Mouse (Mus musculus) heart, postnatal 25 days (tissue): ENCODE results near the gene Rab11fip5. TPM values are rescaled to one million over a fixed set of nuclear protein-coding genes. Genes with fewer than 3 reads are reported as not detected.

Experiments used
- DNase-seq: peaks from one replicate; pipeline ENCODE4 v3.0.0; 2022; ENCODE audit warnings: low spot score
- intact Hi-C: fragments of 180-260 bp; cut with DNase I; formaldehyde crosslinking; loops from one replicate; pipeline ENCODE4 v1.15.1; 2025
- total RNA-seq, 2 experiments: library from RNA; stranded (reverse); gene quantifications; 2 replicates each; pipeline ENCODE4 v1.2.3; 2021

Rab11fip5 gene
- total RNA-seq, 2 experiments from 2014 or later, result 59.9 to 68.6 TPM

DNA sequence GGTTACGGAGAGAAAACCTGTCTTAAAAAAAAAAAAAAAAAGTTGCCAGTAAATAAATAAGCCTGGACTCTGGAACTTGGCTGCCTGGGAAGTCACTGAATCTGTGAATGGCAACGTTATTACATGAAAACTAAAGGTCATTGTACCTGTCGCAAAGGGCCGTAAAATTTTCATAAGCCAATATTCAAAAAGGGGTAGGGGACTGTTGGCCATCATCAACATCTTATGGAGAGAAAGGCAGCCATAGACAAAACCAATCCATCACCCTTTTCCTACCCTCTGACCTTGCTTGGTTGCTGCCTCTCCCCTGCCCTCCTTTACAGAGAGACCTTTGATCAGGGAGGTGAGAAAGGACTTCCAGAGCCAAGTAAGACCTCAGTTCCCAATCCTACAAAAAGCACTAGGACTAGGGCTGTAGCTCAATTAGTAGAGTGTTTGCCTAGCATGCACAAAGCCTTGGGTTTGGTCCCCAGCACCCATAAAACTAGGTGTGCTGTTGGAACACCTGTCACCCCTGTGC lies 44.7 kb downstream of the Rab11fip5 start:
- DNase-seq, result no peak
- intact Hi-C loops, result no loop called here

DNA sequence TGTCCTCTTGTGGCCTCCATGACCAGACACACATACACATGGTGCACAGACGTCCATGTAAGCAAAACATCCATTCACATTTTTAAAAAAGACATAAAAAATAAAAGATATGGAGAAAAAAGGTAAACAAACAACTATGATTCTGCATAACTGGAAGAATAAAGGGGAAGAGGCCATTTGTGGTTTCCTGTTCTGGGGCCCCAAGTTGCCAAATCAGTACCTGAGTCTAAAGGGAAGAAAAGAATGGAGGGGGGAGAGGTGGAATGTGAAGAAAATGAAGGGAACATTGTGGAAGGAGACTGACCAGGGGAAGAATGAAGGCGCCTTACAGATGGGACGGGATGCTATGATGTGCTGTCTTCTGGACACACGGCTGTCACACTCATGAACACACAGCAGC lies 47.9 kb downstream of the Rab11fip5 start:
- intact Hi-C loops, result no loop called here
- DNase-seq, result no peak

DNA sequence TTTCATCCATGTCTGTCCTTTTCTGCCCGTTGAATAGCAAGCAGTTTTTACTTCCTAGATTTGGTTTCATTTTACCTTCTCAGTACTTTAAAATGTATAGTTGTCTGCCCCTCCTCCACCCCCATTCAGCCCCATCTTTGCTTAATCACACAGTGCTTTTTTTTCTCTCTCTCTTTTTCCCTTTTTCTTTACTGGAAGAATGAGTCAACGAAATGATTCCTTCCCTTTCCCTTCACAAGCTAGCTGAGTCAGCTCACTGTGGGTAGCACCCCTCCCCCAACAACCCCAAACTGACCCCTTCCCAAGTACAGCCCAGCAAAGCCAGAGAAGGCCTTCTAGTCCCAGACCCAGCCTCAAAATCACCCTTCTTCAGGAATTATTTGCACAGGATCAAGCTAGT lies 49.3 kb downstream of the Rab11fip5 start:
- intact Hi-C loops, result no loop called here
- no peak for DNase-seq

DNA sequence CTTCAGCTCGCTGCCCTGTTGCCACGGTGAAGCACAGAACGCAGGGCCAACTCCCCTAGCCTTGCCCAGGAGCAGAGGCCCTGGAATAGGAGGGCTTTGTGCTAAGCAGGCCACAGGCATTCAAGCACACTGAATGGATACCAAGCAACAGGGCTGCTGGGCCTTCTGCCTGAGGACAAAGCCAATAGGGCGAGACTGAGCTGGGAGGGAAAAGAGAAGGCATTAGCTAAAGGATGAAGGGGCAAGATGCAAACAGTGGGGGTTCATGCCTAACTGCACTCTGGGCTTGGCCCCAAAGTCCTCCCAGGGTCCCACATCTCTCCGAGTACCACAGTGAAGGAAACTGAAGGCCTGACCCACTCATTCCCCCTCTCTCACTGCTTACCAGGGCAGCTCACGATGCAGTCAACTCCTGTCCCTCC lies 54.0 kb downstream of the Rab11fip5 start:
- intact Hi-C loops, result no loop called here
- DNase-seq, result no peak

DNA sequence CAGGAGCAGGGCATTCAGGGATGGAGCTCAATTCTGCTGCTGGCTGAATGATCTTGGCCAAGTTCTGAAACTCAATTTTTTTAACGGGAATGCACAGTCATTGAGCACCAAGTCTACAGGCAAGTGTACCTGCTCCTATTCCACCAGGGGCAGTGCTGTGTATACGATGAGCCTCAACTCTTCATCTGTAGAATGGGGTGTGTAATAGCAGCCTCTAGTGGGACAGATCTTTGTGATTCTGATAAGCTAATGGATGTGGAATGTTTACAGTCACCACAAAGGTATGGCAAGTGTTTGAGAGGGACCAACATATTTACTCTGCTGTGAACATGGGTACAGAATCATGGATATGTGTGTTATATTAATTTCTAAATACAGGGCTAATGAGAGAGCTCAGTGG lies 58.2 kb downstream of the Rab11fip5 start:
- intact Hi-C loops, result no loop called here
- no peak for DNase-seq

DNA sequence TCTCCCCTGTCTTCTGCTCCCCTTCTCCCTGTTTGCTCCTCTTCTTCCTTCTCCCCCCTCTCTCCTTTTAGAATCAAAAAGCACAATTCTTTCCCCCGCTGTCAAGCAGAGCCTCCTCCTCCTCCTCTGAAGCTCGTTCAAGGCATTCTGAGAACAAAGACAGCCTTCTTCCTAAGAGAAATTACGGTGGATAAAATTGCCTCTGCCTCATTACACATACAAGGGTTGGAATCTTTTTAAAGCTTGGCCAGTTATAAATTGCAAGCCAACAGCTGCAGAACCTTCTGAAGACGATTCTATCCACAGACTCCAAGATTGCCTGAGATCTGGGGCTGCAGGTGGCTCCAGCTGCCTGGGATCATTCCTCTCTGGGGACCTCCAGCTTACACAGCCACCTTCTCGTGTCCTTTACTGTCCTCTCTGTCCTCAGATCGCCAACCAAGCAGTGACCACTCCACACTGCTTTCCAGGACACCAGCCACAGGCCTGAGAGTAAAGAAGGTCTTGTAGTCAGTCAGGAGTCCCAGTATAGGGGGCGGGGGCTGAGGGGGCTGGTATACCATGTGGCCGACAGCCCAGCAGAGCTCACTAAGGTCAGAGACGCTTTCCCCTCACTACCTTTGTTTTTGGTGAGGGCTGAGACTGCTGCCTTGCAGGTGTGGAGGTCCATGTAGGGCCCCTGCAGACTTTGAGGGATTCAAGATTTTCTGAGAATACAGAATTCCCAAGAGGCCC lies 60.2 kb downstream of the Rab11fip5 start:
- intact Hi-C loops, result no loop called here
- DNase-seq, result no peak

DNA sequence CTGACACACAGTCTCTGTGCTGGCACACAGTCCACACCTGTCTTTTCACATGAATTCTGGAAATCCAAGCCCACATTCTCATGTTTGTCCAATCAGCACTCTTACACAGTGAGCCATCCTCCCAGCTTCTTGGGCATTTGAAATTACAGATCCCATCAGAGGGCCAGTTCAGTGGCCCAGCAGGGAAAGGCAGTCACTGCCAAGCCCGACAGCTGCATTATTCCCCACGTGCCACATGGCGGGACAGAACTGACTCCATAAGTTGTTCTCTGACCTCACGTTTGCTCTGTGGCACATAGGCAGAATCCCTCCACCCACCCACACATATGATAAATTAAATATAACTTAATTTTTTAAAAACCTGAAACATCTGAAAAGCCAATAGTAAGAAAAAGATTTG lies 66.5 kb downstream of the Rab11fip5 start:
- intact Hi-C loops, result no loop called here
- no peak for DNase-seq

DNA sequence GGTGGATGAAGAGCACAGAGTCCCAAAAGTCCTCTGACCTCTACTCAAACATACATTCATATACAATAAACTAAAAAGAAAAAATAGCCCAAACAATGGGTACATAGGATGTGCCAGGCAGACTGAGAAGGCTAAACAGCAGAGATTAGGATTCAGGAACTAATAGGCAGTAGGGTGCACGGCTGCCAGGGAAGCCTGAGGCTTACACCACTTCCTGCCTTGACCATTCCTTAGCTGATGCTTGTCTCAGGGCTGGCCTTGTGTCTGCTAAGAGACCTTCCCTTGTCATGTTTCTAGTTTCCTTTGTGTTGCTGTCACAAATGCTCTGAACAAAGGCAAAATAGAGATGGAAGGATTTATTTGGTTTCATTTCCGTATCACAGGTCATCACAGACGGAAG lies 68.1 kb downstream of the Rab11fip5 start:
- intact Hi-C loops, result no loop called here
- no peak for DNase-seq

DNA sequence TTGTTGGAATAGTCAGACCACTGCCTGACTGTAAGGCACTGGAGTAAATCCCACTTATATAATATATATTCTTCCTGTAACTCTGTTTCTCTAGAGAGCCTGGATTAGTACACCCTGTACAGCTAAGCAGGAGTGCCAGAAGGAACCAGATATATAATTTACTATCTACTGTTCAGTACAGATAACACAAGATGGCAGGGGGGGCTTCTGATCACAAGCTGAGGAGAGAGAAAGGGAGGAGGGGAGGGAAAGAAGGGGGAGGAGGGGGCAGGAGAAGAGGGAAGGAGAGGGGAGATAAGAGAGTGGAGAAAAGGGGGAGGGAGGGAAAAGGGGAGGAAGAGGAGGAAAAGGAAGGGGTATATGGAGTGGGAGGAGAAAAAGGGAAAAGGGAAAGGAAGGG lies 68.6 kb downstream of the Rab11fip5 start:
- no peak for DNase-seq
- intact Hi-C loops, result no loop called here

DNA sequence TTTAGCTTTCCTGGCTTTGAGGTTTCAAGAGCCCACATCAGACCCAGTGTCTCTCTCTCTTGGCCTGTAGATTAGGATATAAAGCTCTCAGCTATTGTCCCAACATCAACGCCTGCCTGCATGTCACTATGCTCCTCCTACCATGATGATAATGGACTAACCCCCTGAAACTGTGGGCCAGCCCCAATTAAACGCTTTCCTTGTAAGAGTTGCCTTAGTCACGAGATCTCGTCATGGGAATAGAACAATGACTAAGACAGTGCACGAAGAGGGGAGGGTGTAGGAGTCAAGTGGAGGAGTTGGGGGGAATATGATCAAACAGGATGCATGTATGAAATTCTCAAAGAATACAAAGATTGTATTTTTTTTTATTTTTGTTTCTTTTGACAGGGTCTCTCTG lies 69.5 kb downstream of the Rab11fip5 start:
- no peak for DNase-seq
- intact Hi-C loops, result no loop called here

DNA sequence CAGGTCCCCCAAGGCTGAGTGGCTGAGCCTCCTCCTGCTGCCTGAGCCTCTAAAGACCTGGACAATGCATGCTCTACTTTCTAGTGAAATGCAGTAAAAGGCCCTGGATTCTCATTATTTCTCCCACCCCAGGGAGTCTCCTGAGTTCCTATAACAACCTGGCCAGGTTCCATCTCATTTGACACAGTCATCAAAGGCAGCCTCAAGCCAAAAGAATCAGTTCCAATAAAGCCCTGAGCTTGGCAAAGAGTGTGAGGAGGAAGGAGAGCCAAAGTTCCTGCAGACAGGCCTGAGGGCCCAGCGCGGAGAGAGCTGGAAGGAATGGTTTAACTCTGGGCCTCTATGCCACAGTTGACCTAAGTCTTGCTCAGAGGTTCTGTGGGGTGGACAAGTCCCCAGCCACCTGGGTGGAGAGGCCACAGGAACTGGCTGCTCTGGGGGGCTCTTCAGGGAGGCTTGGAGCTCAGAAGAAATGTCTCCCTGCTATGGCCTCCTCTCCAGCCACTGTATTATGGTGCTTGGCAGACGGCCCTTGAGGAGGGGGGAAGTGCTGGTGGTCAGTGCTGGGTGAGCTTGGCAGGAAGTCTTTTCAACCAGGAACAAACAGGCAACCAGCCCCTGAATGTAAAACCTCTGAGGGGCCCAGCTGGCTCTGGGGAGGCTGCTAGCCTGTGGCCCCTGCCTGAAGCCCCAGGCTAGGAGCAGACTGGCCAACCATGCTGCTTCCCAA lies 71.9 kb downstream of the Rab11fip5 start:
- intact Hi-C loops, result no loop called here
- DNase-seq, result peak; percentile 25

DNA sequence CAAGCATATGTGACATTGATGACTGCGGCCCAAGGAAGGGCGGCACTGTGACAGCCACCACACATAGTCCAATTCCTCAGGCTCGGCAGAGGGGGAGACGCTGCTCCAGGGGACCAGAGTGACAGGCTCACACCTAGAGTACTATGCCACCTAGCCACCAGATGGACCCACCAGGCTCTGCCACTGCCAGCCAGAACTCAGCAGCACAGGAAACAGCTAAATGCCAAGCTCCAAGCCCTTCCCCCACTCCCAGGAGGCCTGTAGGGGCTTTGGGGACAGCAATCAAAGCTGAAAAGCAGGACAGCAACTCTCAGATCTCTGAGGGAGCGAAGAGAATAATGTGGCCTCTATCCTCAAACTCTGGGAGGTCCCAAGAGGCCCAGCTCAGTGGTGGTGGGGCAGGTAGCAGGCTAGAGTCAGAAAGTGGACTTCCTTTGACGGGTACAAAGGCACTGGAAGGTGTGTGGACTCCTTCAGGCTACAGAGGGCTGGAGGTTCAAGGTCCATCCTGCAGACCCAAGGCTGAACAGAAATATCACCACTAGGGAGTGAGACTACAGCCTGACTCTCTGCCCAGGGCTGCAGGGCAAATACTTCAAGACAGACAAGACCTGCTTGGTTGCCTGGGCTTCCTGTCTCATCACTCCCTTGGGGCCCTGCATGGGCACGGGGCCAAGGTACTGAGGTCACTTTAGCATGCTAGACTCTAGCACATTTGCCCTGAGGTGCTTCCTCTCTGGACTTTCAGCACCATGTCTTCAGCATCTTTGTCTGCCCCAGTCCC lies 78.9 kb downstream of the Rab11fip5 start:
- intact Hi-C loops, result no loop called here
- DNase-seq, result peak; percentile 17

DNA sequence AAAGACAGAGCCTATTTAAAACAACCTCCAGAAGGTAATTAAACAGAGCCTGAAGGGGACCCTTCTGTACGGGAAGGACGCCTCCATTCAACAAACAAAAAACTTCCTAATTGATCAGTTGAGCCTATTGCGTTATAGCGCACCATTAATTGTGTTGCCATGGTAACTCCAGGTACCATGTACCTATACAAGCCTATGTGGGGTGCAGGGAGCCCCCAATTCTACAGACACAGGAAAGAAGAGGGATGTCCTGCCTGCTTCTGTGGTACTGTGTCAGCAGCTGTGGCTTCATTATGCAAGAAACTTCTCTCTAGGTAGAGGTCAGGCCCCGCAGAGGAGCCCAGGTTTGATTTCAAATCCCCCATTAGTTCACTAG lies 80.4 kb downstream of the Rab11fip5 start:
- DNase-seq, result no peak
- intact Hi-C loops, result no loop called here

DNA sequence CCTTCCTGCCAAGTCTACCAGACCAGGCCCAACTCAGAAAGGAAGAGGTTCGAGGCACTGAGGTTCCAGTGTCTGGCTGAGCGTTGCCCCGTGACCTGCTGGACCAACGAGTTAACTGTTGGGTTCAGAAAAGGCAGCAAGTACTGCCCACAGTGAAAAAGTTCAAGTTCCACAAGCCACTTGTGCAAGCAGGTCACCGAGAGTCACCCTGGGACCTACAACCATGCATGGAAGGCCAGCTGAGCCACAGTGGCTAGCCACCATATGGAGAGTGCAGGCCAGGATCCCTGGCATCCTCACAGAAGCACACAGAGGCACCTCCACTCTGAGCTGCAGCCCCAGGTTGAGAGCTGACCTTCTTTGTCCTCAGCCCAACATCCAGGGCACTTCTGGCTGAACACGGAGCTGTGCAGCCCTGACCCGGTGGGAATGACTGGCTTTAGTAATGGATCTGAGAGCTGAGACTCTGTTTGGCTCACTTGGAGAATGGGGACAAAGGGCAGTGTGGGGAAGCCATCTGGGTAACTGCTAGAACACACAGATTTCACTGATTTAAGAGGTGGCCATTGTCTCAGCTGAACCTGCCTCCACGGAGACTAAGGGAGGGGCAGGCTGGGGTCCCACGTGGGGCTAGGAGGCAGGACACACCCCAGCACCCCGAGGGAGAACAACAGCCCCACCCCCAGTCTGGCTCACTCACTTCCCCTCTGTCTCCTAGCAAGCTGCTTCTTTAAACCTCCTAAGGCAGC lies 81.0 kb downstream of the Rab11fip5 start:
- no peak for DNase-seq
- intact Hi-C loops, result no loop called here

DNA sequence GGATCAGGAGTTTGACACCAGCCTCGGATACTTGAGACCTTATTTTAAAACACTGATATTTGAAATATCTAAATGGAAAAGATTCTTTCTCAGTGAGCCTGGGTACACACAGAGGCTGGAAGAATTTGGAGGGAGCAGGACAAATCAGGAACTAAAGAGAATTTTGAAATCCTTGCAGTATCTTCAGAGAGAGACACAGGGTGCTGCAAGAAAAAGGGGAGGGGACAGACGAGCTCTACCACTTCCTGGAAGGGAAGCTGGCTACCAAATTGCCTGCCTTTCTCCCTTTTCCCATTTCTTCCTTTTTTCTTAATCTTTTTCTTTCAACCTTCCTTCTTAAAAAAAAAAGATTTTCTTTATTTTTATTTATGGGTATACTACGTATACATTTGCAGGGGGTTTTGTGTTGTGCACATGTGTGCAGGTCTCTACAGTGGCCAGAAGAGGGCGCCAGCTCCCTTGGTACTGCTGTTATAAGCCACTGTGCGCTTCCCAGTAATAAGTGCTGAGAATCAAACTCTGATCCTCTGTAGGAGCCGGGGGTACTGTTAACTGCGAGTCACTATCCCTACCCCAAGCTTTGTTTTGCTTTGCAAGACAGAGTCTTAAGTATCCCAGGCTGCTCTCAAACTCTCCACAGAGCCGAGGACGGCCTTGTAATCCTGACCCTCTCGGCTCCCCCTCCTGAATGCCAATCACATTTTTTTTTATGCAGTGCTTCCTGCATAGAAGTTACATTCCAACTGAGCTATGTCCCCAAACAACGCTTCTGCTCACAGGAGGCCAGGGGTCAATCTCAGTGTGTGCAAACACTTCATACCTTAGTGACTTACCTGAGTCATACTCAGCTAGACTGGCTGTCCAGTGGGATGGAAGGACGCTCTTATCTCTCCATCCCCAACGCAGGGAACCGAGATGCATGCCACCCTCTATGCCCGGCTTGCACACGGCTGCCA lies 83.3 kb downstream of the Rab11fip5 start:
- no peak for DNase-seq
- intact Hi-C loops, result no loop called here

DNA sequence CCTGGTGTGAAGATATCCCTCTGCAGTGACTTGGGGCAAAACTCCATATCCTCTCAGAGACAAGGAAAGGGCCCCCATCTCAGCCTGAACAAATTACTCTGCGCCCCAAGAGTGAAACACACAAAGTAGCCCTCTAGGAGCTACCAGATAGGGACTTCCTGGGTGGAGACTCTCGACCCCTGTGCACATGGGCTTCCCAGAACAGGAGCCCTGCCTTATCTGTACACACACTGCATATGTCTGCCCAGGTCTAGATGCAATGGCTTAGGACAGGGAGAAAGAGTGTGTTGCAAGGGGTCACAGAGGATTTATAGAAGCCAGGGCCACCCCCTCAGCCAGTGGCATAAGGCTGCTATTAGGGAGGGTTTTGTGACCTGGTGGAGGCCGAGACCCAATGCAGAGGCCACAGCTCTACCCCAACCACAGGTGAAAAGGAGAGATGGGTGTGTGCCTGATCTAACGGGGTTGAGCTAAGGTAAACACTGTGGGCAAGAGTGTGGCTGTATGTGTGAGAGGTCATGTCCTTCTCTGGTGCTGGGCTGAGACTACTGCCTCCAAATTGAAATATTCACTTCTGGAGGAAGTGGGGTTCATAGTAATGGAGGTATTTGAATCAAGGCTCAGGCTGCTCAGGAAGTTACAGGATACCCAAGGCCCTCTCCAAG lies 86.1 kb downstream of the Rab11fip5 start:
- intact Hi-C loops, result no loop called here
- no peak for DNase-seq

DNA sequence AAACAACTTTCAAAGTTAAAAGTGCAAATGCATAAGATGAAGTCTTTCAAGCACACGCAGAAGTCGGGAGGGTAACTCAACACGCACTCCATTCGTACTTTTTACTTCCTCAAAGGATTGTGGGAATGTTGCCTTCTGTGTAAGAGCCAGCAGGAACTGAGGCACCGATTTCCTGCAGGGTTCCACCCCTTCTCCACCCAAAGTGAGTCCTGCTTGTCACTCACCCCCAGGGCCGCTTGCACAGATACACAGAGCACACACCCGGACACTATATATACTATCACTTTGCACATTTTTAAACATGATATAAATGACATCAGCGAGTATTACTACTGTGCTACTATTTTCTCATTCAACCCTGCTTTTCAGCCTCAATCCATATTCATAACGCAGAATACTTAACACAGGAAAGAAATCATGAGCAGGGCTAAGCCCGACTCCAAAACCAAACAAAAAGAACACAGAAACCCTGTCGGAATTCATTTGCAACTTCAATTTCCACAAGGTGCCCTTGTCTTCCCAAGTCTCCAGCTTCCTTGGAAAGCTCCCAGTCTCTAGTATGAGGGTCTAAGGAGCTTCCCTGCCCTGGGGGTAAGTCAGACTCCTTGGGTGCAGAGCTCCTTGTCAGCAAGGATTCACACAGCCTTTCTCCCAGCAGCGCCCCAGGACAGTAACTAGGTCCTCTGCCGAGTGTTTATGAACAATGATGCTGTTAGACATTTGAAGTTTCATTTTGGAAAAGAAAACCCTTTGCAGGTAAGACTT lies 88.0 kb downstream of the Rab11fip5 start:
- intact Hi-C loops, result no loop called here
- DNase-seq, result no peak
